Mouse (Mus musculus) heart, adult 10 weeks (tissue): ENCODE data around the gene Lrr1. TPM values are rescaled to one million over a fixed set of nuclear protein-coding genes. Genes with fewer than 3 reads are reported as not detected.

ENCODE experiments used
- polyA plus RNA-seq: library from polyadenylated mRNA; stranded (reverse); fragments of 350-450 nt; fragmentation: Illumina TruSeq; extraction: RNeasy Lipid Tissue Mini Kit (QIAGEN cat#74804); gene quantifications from one replicate; pipeline ENCODE4 v1.2.3, GENCODE M21; 2014; ENCODE audit warnings: low read depth, low replicate concordance

The Lrr1 gene
- polyA plus RNA-seq = not detected

DNA sequence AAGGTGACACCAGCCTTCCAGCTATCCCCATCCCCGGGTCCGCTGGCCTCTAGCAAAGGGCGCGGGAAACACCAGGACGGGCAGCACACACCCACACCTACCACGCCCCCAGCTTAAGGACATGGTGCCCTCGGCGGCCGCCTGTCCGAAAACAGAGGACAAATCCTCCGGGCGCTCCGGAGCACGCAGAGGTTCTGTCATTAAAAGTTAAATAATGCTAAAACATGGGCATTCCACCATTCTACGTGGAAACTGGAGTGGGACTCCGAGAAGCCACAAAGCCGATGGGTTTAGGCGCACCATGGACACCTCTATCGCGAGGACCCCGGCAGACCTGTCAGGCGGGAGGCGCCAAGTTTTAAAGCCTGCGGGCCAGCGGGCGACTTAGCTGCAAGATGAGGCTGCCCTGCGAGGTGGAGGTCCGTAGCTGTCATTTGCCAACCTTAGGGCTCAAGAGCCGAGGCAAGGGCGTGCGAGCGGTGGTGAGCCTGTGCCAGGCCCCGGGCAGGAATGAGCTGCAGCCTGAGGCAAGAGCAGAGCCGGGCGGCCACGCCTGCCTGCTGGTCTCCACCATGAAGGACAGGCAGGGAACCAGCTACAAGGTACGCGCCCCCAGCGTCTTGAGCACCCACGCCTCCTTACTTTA, at the start of gene Lrr1:
Lrr1 (plus strand) TSS at position 354 of the 646 bp plus-strand sequence.

DNA sequence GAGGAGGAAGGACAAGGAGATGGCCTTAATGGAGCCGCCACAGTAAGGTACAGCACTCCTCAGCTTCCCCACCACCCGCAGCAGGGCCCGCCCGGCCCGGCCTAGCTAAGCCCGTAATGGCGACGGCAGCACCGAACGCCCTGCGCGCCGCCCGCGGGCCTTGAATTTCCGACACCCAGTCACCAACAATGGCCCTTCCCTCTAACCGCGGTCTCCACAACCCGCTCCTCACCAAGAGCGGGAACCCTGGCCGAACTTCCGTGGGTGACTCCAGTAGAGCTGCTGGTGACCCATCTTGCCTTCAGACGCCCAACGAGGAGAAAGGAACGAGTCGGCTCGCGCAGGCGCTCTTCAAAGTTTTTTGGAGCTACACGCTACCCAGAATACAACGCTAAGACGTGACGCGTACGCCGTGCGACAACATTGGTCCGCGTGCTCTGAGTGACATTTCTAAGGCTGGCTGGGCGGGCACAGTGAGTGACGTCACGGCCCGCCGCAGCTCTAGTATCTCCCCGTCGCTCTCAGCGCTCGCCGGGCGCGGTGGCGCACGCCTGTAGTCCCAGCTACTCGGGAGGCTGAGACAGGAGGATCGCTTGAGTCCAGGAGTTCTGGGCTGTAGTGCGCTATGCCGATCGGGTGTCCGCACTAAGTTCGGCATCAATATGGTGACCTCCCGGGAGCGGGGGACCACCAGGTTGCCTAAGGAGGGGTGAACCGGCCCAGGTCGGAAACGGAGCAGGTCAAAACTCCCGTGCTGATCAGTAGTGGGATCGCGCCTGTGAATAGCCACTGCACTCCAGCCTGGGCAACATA, 9.6 kb upstream of the Lrr1 start, which contains the start of gene Rps29:
Rps29 (minus strand) TSS at position 422 of the 813 bp plus-strand sequence.

DNA sequence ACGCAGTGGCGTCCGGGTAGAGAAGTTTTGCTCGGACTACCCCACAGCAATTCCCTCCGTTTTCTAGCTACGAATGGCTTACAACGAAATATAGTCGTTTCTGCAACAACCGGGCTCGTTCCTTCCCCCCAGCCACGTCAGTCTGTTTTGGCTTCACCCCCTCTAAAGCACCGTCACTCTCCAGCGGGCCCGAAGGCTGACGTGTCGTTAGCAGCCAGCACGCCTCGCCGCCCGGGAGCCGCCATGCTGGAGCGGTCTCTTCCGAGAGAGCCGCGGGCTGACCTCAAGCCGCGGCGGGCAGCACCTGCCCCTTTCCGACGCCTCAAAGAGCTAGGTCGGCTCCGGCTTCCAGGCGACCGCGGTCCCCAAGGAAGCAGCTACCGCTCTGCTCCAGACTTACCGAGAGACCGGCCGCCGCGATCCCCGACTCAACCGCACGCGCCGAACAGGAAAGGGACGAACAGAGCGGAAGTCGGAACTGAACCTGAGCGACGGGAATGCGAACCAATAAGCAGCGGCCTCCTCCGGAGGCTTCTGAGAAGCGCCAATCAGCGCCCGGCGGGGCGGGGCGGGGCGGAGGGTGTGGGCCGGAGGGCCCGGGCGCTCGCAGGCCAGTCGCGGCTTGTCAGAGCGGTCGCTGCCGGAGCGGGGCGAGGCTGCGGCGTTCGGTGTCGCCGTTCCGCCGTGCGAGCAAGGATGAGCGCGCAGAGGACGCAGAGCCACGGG, 15.1 kb downstream of the Lrr1 start, which contains the start of the genes Rpl36al and Mgat2:
Rpl36al (minus strand) TSS at position 501 of the 726 bp plus-strand sequence.
Mgat2 (plus strand) TSS at position 575 of the 726 bp plus-strand sequence.

DNA sequence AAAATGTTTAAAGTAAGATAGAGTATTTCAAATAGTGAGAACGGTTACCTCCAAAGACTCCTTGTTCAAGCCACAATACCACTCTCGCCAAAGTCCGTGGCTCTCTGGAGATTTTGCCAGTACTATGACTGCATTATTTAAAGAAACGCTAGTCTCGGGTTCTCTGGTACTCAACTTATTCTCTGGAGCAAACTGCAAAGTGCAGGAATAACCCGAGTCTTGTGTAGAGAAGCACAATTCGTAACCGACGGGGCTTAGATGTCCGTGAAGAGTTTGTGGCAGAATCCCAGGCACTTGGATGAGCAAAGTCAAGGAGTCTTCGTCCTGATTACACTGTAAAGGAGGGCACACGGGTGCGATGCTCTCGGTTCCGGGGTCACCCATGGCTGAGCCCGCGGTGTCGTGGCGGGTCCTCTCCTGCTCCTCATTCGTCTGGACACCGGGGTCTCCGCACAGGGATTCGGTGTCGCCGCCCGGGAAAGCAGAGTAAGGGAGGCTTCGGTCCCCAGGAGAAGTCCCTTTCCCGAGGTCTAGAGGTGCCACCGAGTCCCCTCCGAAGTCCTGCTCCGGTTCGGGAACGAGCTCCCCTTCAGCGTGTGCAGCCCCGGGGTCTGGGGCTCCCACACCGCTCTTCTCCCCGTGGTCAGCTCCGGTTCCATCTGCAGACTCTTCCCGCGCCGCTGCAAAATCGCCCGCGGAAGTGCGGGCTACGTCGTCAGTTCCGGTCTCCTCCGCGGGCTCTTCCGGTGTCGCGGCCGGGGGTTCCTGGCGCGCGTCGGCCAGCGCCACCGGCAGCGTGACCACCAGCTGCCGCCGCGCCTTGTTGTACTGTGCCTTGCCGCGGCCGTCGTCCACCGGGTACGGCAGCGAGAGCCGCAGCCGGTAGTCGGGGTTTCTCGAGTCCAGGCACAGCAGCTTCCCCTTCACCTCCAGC, 28.1 kb downstream of the Lrr1 start, which contains the start of gene Gm49383:
Gm49383 (minus strand) TSS at position 661 of the 934 bp plus-strand sequence.

GRCm38 (mm10) chr12:69198164-69198535, 29.5 kb downstream of the Lrr1 start, which contains the start of gene Dnaaf2:
TSS of gene Dnaaf2 (minus strand) at chr12:69198429.

DNA sequence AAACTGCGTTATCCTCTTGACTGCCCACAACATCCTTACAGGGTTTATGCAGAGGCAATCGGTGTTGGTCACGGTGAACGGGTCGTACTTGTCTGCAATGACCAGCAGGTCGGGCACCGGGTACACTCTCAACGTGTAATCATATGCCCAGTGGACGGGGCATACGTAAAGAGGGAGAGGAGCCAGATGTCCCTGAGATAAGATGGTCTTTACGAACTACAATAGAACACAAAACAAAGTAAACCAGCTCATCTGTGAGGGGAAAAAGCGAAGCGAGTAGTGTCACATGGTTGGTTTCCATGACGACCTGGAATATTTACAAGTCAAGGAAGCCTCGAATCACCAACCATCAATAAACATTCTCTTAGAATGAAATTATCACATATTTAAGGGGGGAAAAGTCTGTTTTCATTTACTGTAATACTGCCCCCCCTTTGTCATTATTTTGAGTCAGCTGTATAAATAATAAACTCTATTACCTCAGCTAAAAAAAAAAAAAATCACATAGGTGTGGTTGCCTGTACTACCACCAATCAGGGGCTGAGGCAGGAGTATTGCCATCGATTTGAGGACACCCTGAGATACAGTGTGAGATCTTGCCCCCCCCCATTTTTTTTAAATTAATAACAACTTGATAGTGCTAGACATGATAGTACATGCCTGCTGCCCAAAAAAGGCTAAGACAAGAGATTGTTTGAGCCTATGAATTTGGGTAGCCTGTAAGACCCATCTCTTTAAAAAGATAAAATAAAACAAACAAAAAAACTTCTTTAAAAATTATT, 35.6 kb downstream of the Lrr1 start, which contains the start of gene Gm49384:
Gm49384 (minus strand) TSS at position 216 of the 782 bp plus-strand sequence.

GRCm38 (mm10) chr12:69227776-69228466, 59.3 kb downstream of the Lrr1 start, which contains the start of gene Pole2:
TSS of gene Pole2 (minus strand) at chr12:69228195.

Other genes with a start within 250 kb of the Lrr1 start
- gene Rps29, start 9.6 kb upstream of the Lrr1 start, polyA plus RNA-seq = 1,988 TPM
- 293 TPM for gene Rpl36al, start 15.3 kb downstream of the Lrr1 start, polyA plus RNA-seq
- 19.7 TPM for gene Mgat2, start 15.3 kb downstream of the Lrr1 start, polyA plus RNA-seq
- 2.6 TPM for gene Gm49383, start 28.3 kb downstream of the Lrr1 start, polyA plus RNA-seq
- 0.97 TPM for gene Dnaaf2, start 29.6 kb downstream of the Lrr1 start, polyA plus RNA-seq
- 2.7 TPM for gene Gm49384, start 35.5 kb downstream of the Lrr1 start, polyA plus RNA-seq
- not detected for gene Pole2, start 59.4 kb downstream of the Lrr1 start, polyA plus RNA-seq
- 41.6 TPM for gene Klhdc1, start 72.4 kb downstream of the Lrr1 start, polyA plus RNA-seq
- gene Klhdc2, start 127.9 kb downstream of the Lrr1 start, polyA plus RNA-seq = 112 TPM
- gene Nemf, start 188.4 kb downstream of the Lrr1 start, polyA plus RNA-seq = 22.9 TPM
- 27.4 TPM for gene Arf6, start 203.3 kb downstream of the Lrr1 start, polyA plus RNA-seq
- gene Gm9887, start 203.6 kb downstream of the Lrr1 start, polyA plus RNA-seq = not detected